Mouse (Mus musculus): ENCODE data around the gene Nop16.

- TF ChIP-seq CTCF (IDR thresholded peaks at IDR 0.05; ENCODE audit: insufficient read depth, low read depth, low read length) = no peak
- no peak for TF ChIP-seq POLR2A (IDR thresholded peaks at IDR 0.05; ENCODE audit: insufficient read depth, low read depth, low read length)
These were observed 39.2 kb upstream of the Nop16 start for GRCm38 (mm10) chr13:54629128-54629527.

Data from olfactory bulb, adult 2 months (tissue).